Mouse (Mus musculus): ENCODE results near the gene Celf5. TPM values are rescaled to one million over a fixed set of nuclear protein-coding genes. Genes with fewer than 3 reads are reported as not detected.

Celf5 gene
- polyA plus RNA-seq, 1 experiment from 2014 or later = 2.1 TPM

DNA sequence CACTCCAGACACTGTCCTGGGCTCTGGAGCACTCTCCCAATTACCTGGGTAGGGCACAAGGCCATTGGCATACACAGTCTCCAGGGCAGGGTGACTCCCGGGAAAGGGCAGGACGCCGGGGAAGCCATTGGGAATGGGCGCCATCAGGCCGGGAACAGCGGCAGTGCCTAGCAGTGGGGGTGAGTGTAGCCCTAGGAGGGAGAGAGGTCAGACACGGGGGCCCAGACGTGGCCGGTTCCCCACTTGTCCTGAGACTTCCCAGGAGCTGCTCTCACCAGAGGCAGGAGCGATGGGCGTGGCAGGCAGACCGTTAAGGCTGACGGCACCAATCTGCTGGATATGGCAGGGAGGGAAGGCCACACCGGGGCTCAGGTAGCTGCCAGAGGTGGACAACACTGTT is 15.6 kb downstream of the Celf5 start:
- WGBS = 64% methylated on average over 14 of the region's 14 CpGs
- Histone ChIP-seq H3K27ac (no peak overlapping the region), H3K4me1 (peaks cover 15% of the 10 kb centered on the region), H3K4me2 (no peak overlapping the region), H3K4me3 (no peak overlapping the region), H3K9me3 (no peaks in the 10 kb centered on the region), H3K9ac (no peak overlapping the region), H3K36me3 (no peaks in the 10 kb centered on the region), H3K27me3 (peaks cover 87% of the 10 kb centered on the region)
- no peak for ATAC-seq (ENCODE audit: insufficient number of reproducible peaks, insufficient read depth, low FRiP score, low TSS enrichment, low read depth)

DNA sequence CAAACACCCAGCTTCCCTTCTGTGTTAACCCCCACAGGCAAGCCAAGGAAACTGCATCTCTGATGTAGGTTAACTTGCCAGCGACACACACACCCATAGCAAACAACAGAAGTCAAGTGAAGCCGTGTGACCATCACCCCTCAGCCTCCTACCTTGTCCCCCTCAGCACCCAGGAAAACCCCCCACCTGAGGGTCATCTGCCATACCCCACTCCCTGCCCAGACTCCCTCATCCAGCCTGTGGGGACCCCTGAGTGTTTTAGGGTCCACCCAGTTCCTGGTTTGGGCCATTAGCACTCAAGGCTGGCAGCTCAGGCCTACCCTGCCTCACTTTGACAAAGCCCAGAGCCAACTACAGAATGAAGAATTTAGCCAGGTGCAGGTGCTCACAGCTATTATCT is 16.4 kb downstream of the Celf5 start:
- no peaks in the 10 kb centered on the region for H3K36me3 ChIP-seq
- 81% methylated on average over 2 of the region's 2 CpGs for WGBS
- no peak for ATAC-seq (ENCODE audit: insufficient number of reproducible peaks, insufficient read depth, low FRiP score, low TSS enrichment, low read depth)
- peaks cover 90% of the 10 kb centered on the region for H3K27me3 ChIP-seq
- no peak overlapping the region for H3K27ac ChIP-seq
- H3K4me1 ChIP-seq = peaks cover 16% of the 10 kb centered on the region
- H3K4me2 ChIP-seq = no peak overlapping the region
- H3K9ac ChIP-seq = no peak overlapping the region
- no peaks in the 10 kb centered on the region for H3K9me3 ChIP-seq
- H3K4me3 ChIP-seq = no peak overlapping the region

DNA sequence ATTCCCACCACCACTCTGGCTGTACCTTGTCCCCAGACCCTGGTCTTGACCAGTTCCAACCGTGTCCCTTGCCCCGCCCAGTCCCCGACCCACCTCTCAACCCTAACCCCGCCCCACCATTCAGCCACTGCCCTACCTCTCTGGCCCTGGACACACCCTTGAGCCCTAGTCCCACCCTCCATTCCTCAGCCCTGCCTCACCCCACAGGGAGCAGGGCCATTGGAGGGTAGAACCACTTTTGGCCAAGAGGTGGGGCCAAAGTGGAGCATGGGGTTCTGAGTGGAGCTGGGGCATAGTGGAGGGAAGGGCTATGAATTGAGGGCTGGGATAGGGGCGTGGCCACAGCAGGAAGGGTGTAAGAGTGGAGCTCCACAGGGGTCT is 17.3 kb downstream of the Celf5 start:
- peaks cover 91% of the 10 kb centered on the region for H3K27me3 ChIP-seq
- no peak overlapping the region for H3K4me2 ChIP-seq
- no peak; the same call in 1 of the 2 replicates for ATAC-seq (ENCODE audit: insufficient number of reproducible peaks, insufficient read depth, low FRiP score, low TSS enrichment, low read depth)
- H3K27ac ChIP-seq = no peak overlapping the region
- peaks cover 16% of the 10 kb centered on the region for H3K4me1 ChIP-seq
- WGBS = 4% methylated on average over 5 of the region's 5 CpGs
- H3K9ac ChIP-seq = no peak overlapping the region
- no peaks in the 10 kb centered on the region for H3K9me3 ChIP-seq
- H3K36me3 ChIP-seq = no peaks in the 10 kb centered on the region
- H3K4me3 ChIP-seq = no peak overlapping the region

DNA sequence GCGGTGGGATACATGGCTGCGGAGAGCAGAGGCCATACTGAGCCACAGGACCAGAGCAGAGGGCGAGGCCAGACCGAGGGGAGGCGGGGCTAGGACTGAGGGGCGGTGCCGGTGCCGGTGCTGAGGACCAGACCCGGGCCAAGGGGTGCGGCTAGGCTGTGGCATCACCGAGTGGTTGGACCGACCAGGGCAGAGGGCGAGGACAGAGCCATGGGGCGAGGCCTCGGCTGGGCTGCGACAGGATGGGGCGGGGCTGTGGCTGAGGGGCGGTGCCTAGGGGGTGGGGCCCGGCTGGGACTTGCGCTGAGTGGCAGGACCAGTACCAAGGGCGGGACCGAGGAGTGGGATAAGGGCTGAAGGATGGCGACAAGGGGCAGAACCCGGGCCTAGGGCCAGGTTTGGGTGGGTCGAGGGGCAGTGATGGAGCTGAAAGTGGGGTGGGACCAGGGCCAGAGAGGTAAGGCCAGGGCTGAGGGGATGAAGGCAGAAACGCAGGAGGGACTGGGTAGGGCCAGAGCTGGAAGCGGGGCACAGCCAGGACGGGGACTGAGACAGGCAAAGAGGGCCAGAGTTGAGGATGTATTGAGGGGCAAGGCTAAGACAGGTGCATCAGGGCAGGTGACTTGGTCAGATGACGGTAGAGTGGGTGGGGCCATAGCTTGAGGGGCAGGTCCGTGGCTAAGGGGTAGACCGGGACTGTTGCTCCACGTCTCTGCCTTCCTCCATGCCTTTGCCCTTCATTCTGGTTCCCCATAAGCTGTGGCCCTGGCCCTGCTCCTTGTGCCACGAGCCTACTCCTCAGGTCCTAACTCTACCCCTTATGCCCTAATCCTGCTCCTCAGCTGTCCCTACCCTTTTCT is 17.9 kb downstream of the Celf5 start:
- WGBS = 3% methylated on average over 32 of the region's 33 CpGs
- no peaks in the 10 kb centered on the region for H3K9me3 ChIP-seq
- H3K4me1 ChIP-seq = peaks cover 16% of the 10 kb centered on the region
- H3K9ac ChIP-seq = peak overlapping the region; percentile 58
- peaks cover 97% of the 10 kb centered on the region for H3K27me3 ChIP-seq
- peak overlapping the region; percentile 40 for H3K4me3 ChIP-seq
- H3K27ac ChIP-seq = no peak overlapping the region
- H3K36me3 ChIP-seq = no peaks in the 10 kb centered on the region
- peak; percentile 52 for ATAC-seq (ENCODE audit: insufficient number of reproducible peaks, insufficient read depth, low FRiP score, low TSS enrichment, low read depth)
- H3K4me2 ChIP-seq = peak overlapping the region; percentile 58

GRCm38 (mm10) chr10:81463531-81463930 is 19.0 kb downstream of the Celf5 start:
- no peak overlapping the region for H3K27ac ChIP-seq
- WGBS = 65% methylated on average over 4 of the region's 4 CpGs
- 0 out of 2 replicates have a peak overlapping the region, but pooled peaks have one; percentile 40 for H3K4me3 ChIP-seq
- H3K36me3 ChIP-seq = no peaks in the 10 kb centered on the region
- ATAC-seq (ENCODE audit: insufficient number of reproducible peaks, insufficient read depth, low FRiP score, low TSS enrichment, low read depth) = no peak
- no peaks in the 10 kb centered on the region for H3K9me3 ChIP-seq
- H3K27me3 ChIP-seq = peaks cover 100% of the 10 kb centered on the region
- no peak overlapping the region; the same call in 1 of the 2 replicates for H3K4me2 ChIP-seq
- H3K4me1 ChIP-seq = peaks cover 16% of the 10 kb centered on the region
- H3K9ac ChIP-seq = no peak overlapping the region

GRCm38 (mm10) chr10:81462917-81463316 is 19.6 kb downstream of the Celf5 start:
- no peak overlapping the region for H3K4me2 ChIP-seq
- 76% methylated on average over 7 of the region's 7 CpGs for WGBS
- H3K4me1 ChIP-seq = peaks cover 16% of the 10 kb centered on the region
- H3K27ac ChIP-seq = no peak overlapping the region
- H3K27me3 ChIP-seq = peaks cover 99% of the 10 kb centered on the region
- H3K9me3 ChIP-seq = no peaks in the 10 kb centered on the region
- no peak overlapping the region for H3K4me3 ChIP-seq
- H3K36me3 ChIP-seq = no peaks in the 10 kb centered on the region
- no peak overlapping the region for H3K9ac ChIP-seq
- no peak for ATAC-seq (ENCODE audit: insufficient number of reproducible peaks, insufficient read depth, low FRiP score, low TSS enrichment, low read depth)

DNA sequence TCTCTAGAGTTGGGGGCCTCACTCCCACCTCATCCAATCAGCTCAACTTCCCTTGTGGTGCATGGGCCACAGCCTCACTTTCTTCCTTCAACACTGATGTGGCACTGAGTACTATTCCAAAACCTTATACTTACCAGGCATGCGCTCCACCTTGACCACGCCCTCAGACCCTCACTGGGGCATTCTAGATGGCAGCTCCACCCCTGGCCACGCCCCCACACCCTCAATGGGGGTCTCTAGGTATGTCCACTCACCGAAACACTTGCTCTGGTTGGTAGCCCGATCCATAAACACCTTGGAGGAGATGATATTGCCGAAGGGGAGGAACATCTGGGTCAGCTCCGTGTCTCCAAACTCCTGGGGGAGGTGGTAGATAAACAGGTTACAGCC is 20.1 kb downstream of the Celf5 start:
- no peak for ATAC-seq (ENCODE audit: insufficient number of reproducible peaks, insufficient read depth, low FRiP score, low TSS enrichment, low read depth)

GRCm38 (mm10) chr10:81461673-81462414 is 20.7 kb downstream of the Celf5 start:
- Histone ChIP-seq H3K27ac (no peak overlapping the region), H3K4me3 (peak overlapping the region; percentile 10; the same call in 1 of the 2 replicates), H3K9ac (no peak overlapping the region), H3K27me3 (peaks cover 99% of the 10 kb centered on the region), H3K36me3 (no peaks in the 10 kb centered on the region), H3K4me2 (peak overlapping the region; percentile 33), H3K9me3 (no peaks in the 10 kb centered on the region), H3K4me1 (peaks cover 16% of the 10 kb centered on the region)
- WGBS = 6% methylated on average over 16 of the region's 16 CpGs
- ATAC-seq (ENCODE audit: insufficient number of reproducible peaks, insufficient read depth, low FRiP score, low TSS enrichment, low read depth) = no peak

More for the DNA sequence above, 20.1 kb downstream of the Celf5 start:
- H3K4me3 ChIP-seq = no peak overlapping the region
- no peaks in the 10 kb centered on the region for H3K9me3 ChIP-seq
- H3K4me1 ChIP-seq = peaks cover 16% of the 10 kb centered on the region
- H3K27ac ChIP-seq = no peak overlapping the region
- H3K9ac ChIP-seq = no peak overlapping the region
- WGBS = 36% methylated on average over 7 of the region's 7 CpGs
- H3K27me3 ChIP-seq = peaks cover 99% of the 10 kb centered on the region
- peak overlapping the region; percentile 33 for H3K4me2 ChIP-seq
- H3K36me3 ChIP-seq = no peaks in the 10 kb centered on the region

GRCm38 (mm10) chr10:81460951-81461350 is 21.6 kb downstream of the Celf5 start:
- ATAC-seq (ENCODE audit: insufficient number of reproducible peaks, insufficient read depth, low FRiP score, low TSS enrichment, low read depth) = no peak
- Histone ChIP-seq H3K4me3 (no peak overlapping the region), H3K9me3 (no peaks in the 10 kb centered on the region), H3K4me1 (peaks cover 16% of the 10 kb centered on the region), H3K27ac (no peak overlapping the region), H3K27me3 (peaks cover 99% of the 10 kb centered on the region), H3K36me3 (no peaks in the 10 kb centered on the region), H3K9ac (no peak overlapping the region), H3K4me2 (no peak overlapping the region)
- 44% methylated on average over 11 of the region's 11 CpGs for WGBS

- no peak overlapping the region for H3K4me3 ChIP-seq
- peaks cover 16% of the 10 kb centered on the region for H3K4me1 ChIP-seq
- ATAC-seq (ENCODE audit: insufficient number of reproducible peaks, insufficient read depth, low FRiP score, low TSS enrichment, low read depth) = no peak
- no peak overlapping the region for H3K27ac ChIP-seq
- no peaks in the 10 kb centered on the region for H3K9me3 ChIP-seq
- peaks cover 99% of the 10 kb centered on the region for H3K27me3 ChIP-seq
- no peak overlapping the region for H3K9ac ChIP-seq
- H3K36me3 ChIP-seq = no peaks in the 10 kb centered on the region
- no peak overlapping the region for H3K4me2 ChIP-seq
- 27% methylated on average over 20 of the region's 20 CpGs for WGBS
These were observed 22.0 kb downstream of the Celf5 start for GRCm38 (mm10) chr10:81460471-81460870.

DNA sequence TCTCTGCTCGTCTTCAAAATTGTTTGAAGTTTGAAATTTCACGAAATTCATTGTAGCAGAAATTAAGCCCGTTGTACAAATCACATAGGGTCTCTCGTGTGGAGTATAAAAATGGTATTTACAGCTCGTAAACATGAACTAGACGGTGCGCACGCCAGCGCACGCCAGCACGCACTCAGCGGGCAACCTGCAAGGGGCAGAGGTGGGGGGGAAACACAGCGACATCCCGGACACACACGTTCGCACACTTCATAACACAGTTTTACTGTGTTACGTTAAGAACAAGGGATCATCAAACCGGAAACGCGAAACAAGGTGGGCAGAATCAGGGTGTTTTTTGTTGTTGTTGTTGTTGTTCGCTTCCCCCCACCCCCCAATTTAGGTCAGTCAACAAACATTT is 23.1 kb downstream of the Celf5 start:
- no peak overlapping the region for H3K9ac ChIP-seq

DNA sequence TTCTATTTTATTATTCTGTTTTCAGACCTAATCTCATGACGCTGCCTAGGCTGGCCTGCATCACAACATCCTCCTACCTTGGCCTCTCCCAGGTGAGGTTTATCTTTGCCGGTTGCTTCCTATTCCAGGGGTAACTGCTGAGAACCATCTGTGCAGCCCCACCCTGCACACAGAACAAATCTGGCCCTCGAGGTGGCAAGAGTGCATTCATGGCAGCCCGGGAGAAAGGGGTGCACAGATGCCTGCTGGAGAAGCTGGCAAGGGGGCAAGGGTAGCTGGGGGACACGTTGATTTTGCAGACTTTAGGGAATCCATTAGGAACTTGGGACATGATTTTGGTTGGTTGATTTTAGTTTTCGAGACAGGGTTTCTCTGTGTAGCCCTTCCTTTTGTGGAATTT is 24.2 kb downstream of the Celf5 start:
- Histone ChIP-seq H3K9me3 (no peaks in the 10 kb centered on the region), H3K4me1 (peaks cover 7% of the 10 kb centered on the region), H3K4me3 (no peak overlapping the region), H3K9ac (no peak overlapping the region), H3K27me3 (peaks cover 99% of the 10 kb centered on the region), H3K36me3 (no peaks in the 10 kb centered on the region), H3K27ac (no peak overlapping the region), H3K4me2 (no peak overlapping the region)
- 79% methylated on average over 6 of the region's 6 CpGs for WGBS
- ATAC-seq (ENCODE audit: insufficient number of reproducible peaks, insufficient read depth, low FRiP score, low TSS enrichment, low read depth) = no peak

More for the DNA sequence above, 23.1 kb downstream of the Celf5 start:
- Histone ChIP-seq H3K9me3 (no peaks in the 10 kb centered on the region), H3K4me1 (peaks cover 11% of the 10 kb centered on the region), H3K36me3 (no peaks in the 10 kb centered on the region), H3K27me3 (peaks cover 99% of the 10 kb centered on the region), H3K4me2 (no peak overlapping the region), H3K4me3 (no peak overlapping the region), H3K27ac (no peak overlapping the region)
- no peak for ATAC-seq (ENCODE audit: insufficient number of reproducible peaks, insufficient read depth, low FRiP score, low TSS enrichment, low read depth)
- WGBS = 58% methylated on average over 21 of the region's 21 CpGs
